Mouse (Mus musculus) stomach, embryonic 16.5 days (tissue): ENCODE measurements around the gene Cyp2d40. TPM values are rescaled to one million over a fixed set of nuclear protein-coding genes. Genes with fewer than 3 reads are reported as not detected.
"Not testable (repeated sequence)": the region's sequence is repeated elsewhere in the genome, so short reads cannot be mapped to it uniquely, and the experiment has no call there.

Source experiments
- ATAC-seq: fragments of 200-750 bp; cut with Nextera tagmentation; 2 replicates; pipeline ENCODE4 v1.8.0; 2017; ENCODE audit warnings: moderate number of reproducible peaks, moderate TSS enrichment; ENCODE audit not compliant: insufficient read depth, low FRiP score
- H3K27ac ChIP-seq: fragments of 300-500 bp; sonication (generic); 2 replicates; pipeline ENCODE4 v1.5.1; 2014; ENCODE audit warnings: low read length
- H3K27me3 ChIP-seq: fragments of 300-500 bp; sonication (generic); 2 replicates; pipeline ENCODE4 v1.6.1; 2014; ENCODE audit warnings: low read length, control low read depth, mixed read lengths; ENCODE audit not compliant: control insufficient read depth, insufficient read depth
- H3K36me3 ChIP-seq: fragments of 300-500 bp; sonication (generic); 2 replicates; pipeline ENCODE4 v1.6.1; 2014; ENCODE audit warnings: low read length; ENCODE audit not compliant: control insufficient read depth, insufficient read depth
- H3K4me1 ChIP-seq: fragments of 300-500 bp; sonication (generic); 2 replicates; pipeline ENCODE4 v1.6.1; 2014; ENCODE audit warnings: low read length, control low read depth, mixed read lengths; ENCODE audit not compliant: control insufficient read depth, insufficient read depth
- H3K4me2 ChIP-seq: fragments of 300-500 bp; sonication (generic); 2 replicates; pipeline ENCODE4 v1.6.1; 2014; ENCODE audit warnings: low read depth, low read length, mixed read lengths
- H3K4me3 ChIP-seq: fragments of 300-500 bp; sonication (generic); replicated peaks from 2 replicates; pipeline ENCODE4 v1.5.1; 2014; ENCODE audit warnings: mild to moderate bottlenecking, low read length
- H3K9ac ChIP-seq: fragments of 300-500 bp; sonication (generic); 2 replicates; pipeline ENCODE4 v1.6.1; 2014; ENCODE audit warnings: low read length
- H3K9me3 ChIP-seq: fragments of 300-500 bp; sonication (generic); replicated peaks from 2 replicates; pipeline ENCODE4 v1.6.1; 2016; ENCODE audit warnings: low read length, control low read depth; ENCODE audit not compliant: control insufficient read depth
- WGBS: fragments of 180-500 bp; shearing (Covaris S2); extraction: QIAGEN DNeasy Blood & Tissue Kit; methylation state at CpG from one replicate; pipeline ENCODE4 v1.1.7; 2014; 5-methylcytosine and 5-hydroxymethylcytosine counted together
- microRNA-seq: library from miRNA; unstranded; fragments of <30 nt; microRNA quantifications from one replicate; pipeline ENCODE4, GENCODE M21; 2016
- polyA plus RNA-seq: library from polyadenylated mRNA; unstranded; fragments of >200 nt; fragmentation: Nextera tagmentation; extraction: Ambion mirVana; gene quantifications from 2 replicates; pipeline ENCODE4 v1.2.1, GENCODE M21; 2015

Gene Cyp2d40
- polyA plus RNA-seq, 1 experiment from 2014 or later, result not detected

DNA sequence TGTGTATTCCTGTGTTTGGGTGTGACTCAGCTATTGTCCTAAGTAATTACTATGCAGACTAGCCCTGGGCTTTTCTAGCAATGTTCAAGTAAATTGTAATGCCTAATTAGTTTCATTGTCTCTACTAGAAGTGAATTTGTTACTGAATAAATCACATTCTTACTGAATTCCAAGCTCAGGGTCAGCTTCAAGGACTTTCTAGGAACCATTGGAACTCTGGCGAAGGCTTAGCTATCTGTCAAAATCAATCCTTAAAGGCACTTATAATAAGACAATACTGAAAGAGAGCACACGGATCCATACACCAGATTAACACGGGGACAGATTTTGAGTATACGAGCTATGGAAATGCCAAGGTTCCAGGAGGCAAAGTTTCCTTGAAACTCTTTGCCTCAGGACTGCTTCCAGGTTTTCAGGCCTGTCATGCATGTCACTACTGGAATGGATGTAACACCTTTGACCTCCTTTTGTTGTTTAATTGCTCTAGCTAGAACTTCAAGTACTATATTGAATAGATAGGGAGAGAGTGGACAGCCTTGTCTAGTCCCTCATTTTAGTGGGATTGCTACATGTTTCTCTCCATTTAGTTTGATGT is 30.6 kb downstream of the Cyp2d40 start:
- WGBS, result 94% methylated on average over 4 of the region's 4 CpGs
- ATAC-seq, H3K4me1 ChIP-seq, H3K36me3 ChIP-seq, H3K4me2 ChIP-seq, H3K27me3 ChIP-seq, H3K4me3 ChIP-seq, H3K9ac ChIP-seq, H3K9me3 ChIP-seq, H3K27ac ChIP-seq: not testable (repeated sequence)

Small RNA genes within 50 kb of the gene (microRNA-seq; reads per million reads assigned to microRNA genes)
- not detected for gene Gm27618

Other genes with a start within 250 kb of the Cyp2d40 start
- not detected in 2 replicates for gene Cyp2d12, start 209.1 kb downstream of the Cyp2d40 start, polyA plus RNA-seq
- gene Cyp2d34, start 143.2 kb downstream of the Cyp2d40 start, polyA plus RNA-seq, result not detected in 2 replicates
- 24.4 and 34.2 TPM in 2 replicates for gene Cyp2d26, start 30.1 kb upstream of the Cyp2d40 start, polyA plus RNA-seq
- 7.1 and 8.0 TPM in 2 replicates for gene Tcf20, start 223.7 kb upstream of the Cyp2d40 start, polyA plus RNA-seq